9 mouse cellular contexts compared by ENCODE assay signal in the genomic region with DNA sequence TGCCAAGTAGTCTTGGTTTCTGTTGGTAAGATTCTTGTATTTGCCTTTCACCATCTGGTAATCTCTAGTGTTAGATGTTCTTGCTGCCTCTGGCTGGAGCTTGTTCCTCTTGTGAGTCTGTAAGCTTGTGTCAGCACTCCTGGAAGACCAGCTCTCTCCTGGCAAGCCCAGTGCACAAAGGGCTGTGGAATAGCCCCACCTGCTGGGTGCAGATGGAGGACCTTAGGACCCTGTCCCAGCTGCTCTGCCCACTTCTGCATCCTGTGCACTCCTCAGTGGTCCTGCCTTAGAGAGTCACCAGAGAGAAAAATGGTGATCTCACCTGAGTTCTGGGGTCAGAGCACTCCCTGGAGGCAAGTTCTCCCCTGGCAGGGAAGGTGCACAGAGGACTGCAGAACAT.
DNase-seq lines count a peak whose midpoint lies in the region; ATAC-seq and TF ChIP-seq lines count a peak whose summit lies in the region.
"Had no signal": no experiment of that assay in that cellular context is flagged by ENCODE, and none has a peak within 500 bp of the region (broad histone marks: within the 10 kb centered on the region; RNA-seq: fewer than 3 reads in every experiment).

No protein-coding gene starts in this region.

- no peak overlapping the region for H3K4me3 ChIP-seq in heart, postnatal 0 days (ENCODE audit: low read depth, low read length)
- no peak overlapping the region for H3K4me3 ChIP-seq in liver, postnatal 0 days (ENCODE audit: low read depth, low read length)
- H3K4me3 ChIP-seq: heart, embryonic 13.5 days; stomach, embryonic 15.5 days had no signal

- TF ChIP-seq CTCF in heart, postnatal 0 days (IDR thresholded peaks at IDR 0.05; ENCODE audit: low read depth): peak; percentile 68
- peak; percentile 46 for TF ChIP-seq CTCF in liver, postnatal 0 days (IDR thresholded peaks at IDR 0.05; ENCODE audit: low read depth)

- DNase-seq in left cerebral cortex, postnatal 4 days: peak; percentile 38
- no peak for DNase-seq in left cerebral cortex, postnatal 36 days (ENCODE audit: low spot score in 2 of 2)
- DNase-seq in adrenal gland, postnatal 36 days: peak; percentile 27 to 69
- DNase-seq in heart, postnatal 0 days (ENCODE audit: low spot score): peak; percentile 50
- peak; percentile 26 for DNase-seq in liver, postnatal 0 days
- DNase-seq in thymus, postnatal 25 days: no peak

- no peak overlapping the region for H3K27ac ChIP-seq in heart, postnatal 0 days (ENCODE audit: low read depth)
- no peak overlapping the region for H3K27ac ChIP-seq in liver, postnatal 0 days (ENCODE audit: low read depth)
- H3K27ac ChIP-seq: heart, embryonic 13.5 days; stomach, embryonic 15.5 days had no signal

- ATAC-seq in heart, postnatal 0 days (ENCODE audit: insufficient read depth, low read depth): peak; percentile 62; the same call in 1 of the 2 replicates
- ATAC-seq in liver, postnatal 0 days: no peak
- no peak for ATAC-seq in monocyte, adult 5-6 weeks (replicated peaks; ENCODE audit: insufficient number of reproducible peaks, low FRiP score, low TSS enrichment, poor library complexity, severe bottlenecking)

- no peaks in the 10 kb centered on the region for H3K4me1 ChIP-seq in heart, postnatal 0 days (ENCODE audit: control insufficient read depth, insufficient read depth)
- no peaks in the 10 kb centered on the region for H3K4me1 ChIP-seq in liver, postnatal 0 days (ENCODE audit: insufficient read depth)
- H3K4me1 ChIP-seq: heart, embryonic 13.5 days; stomach, embryonic 15.5 days had no signal

- no peaks in the 10 kb centered on the region for H3K27me3 ChIP-seq in heart, postnatal 0 days (ENCODE audit: control insufficient read depth, insufficient read depth, low read length)
- H3K27me3 ChIP-seq in liver, postnatal 0 days (ENCODE audit: insufficient read depth, low read length): no peaks in the 10 kb centered on the region
- H3K27me3 ChIP-seq: stomach, embryonic 15.5 days had no signal

- intact Hi-C loops in left cerebral cortex, postnatal 4 days (cut with DNase I): no loop called here
- intact Hi-C loops in left cerebral cortex, postnatal 36 days (cut with DNase I): no loop called here

- TF ChIP-seq EP300 in heart, postnatal 0 days (IDR thresholded peaks at IDR 0.05; ENCODE audit: low read depth): no peak
- TF ChIP-seq EP300 in liver, postnatal 0 days (IDR thresholded peaks at IDR 0.05; ENCODE audit: low read depth): no peak

- no peaks in the 10 kb centered on the region for H3K36me3 ChIP-seq in heart, postnatal 0 days (replicated peaks; ENCODE audit: control insufficient read depth, insufficient read depth, low read length)
- no peaks in the 10 kb centered on the region for H3K36me3 ChIP-seq in liver, postnatal 0 days (replicated peaks; ENCODE audit: insufficient read depth, low read length)
- H3K36me3 ChIP-seq: heart, embryonic 13.5 days; stomach, embryonic 15.5 days had no signal

- H3K4me2 ChIP-seq in heart, postnatal 0 days (ENCODE audit: low read depth, low read length): no peak overlapping the region
- H3K4me2 ChIP-seq in liver, postnatal 0 days (ENCODE audit: low read depth, low read length): no peak overlapping the region
- H3K4me2 ChIP-seq: heart, embryonic 13.5 days; stomach, embryonic 15.5 days had no signal

- H3K9ac ChIP-seq in heart, postnatal 0 days (replicated peaks; ENCODE audit: low read depth, low read length): no peak overlapping the region
- H3K9ac ChIP-seq in liver, postnatal 0 days (replicated peaks): no peak overlapping the region
- H3K9ac ChIP-seq: heart, embryonic 13.5 days; stomach, embryonic 15.5 days had no signal

- no peaks in the 10 kb centered on the region for H3K9me3 ChIP-seq in heart, postnatal 0 days (replicated peaks; ENCODE audit: control insufficient read depth, low read length)
- no peaks in the 10 kb centered on the region for H3K9me3 ChIP-seq in liver, postnatal 0 days (ENCODE audit: low read length)
- H3K9me3 ChIP-seq: stomach, embryonic 15.5 days had no signal

Comparison
In these comparisons a context has a peak if more than half of its experiments do, and no peak if none do; other contexts are left out.
1. DNase-seq: peak in left cerebral cortex, postnatal 4 days (single experiment), adrenal gland, postnatal 36 days (2 of 2), heart, postnatal 0 days (single experiment) and liver, postnatal 0 days (single experiment); none in left cerebral cortex, postnatal 36 days (0 of 2) and thymus, postnatal 25 days (single experiment).